Mouse (Mus musculus) heart, embryonic 13.5 days (tissue): ENCODE measurements around the gene Fry. TPM values are rescaled to one million over a fixed set of nuclear protein-coding genes. Genes with fewer than 3 reads are reported as not detected.

Source experiments
- ATAC-seq: fragments of 200-750 bp; cut with Nextera tagmentation; 2 replicates; pipeline ENCODE4 v1.8.0; 2017; ENCODE audit warnings: moderate TSS enrichment; ENCODE audit not compliant: insufficient number of reproducible peaks, low FRiP score, low TSS enrichment; ENCODE audit errors: extremely low read depth
- H3K27ac ChIP-seq: fragments of 300-500 bp; sonication (generic); replicated peaks from 2 replicates; pipeline ENCODE4 v1.5.1; 2015; ENCODE audit warnings: moderate library complexity, mild to moderate bottlenecking, inconsistent platforms
- H3K27me3 ChIP-seq: fragments of 300-500 bp; sonication (generic); replicated peaks from 2 replicates; pipeline ENCODE4 v1.6.1; 2015; ENCODE audit warnings: mild to moderate bottlenecking, inconsistent platforms
- H3K36me3 ChIP-seq: fragments of 300-500 bp; sonication (generic); 2 replicates; pipeline ENCODE4 v1.6.1; 2015; ENCODE audit warnings: mild to moderate bottlenecking, inconsistent platforms
- H3K4me1 ChIP-seq: fragments of 300-500 bp; sonication (generic); 2 replicates; pipeline ENCODE4 v1.6.1; 2015; ENCODE audit warnings: inconsistent platforms
- H3K4me2 ChIP-seq: fragments of 300-500 bp; sonication (generic); 2 replicates; pipeline ENCODE4 v1.6.1; 2015; ENCODE audit warnings: inconsistent platforms, mild to moderate bottlenecking, moderate library complexity
- H3K4me3 ChIP-seq: fragments of 300-500 bp; sonication (generic); 2 replicates; pipeline ENCODE4 v1.5.1; 2015; ENCODE audit warnings: moderate library complexity, mild to moderate bottlenecking, inconsistent platforms
- H3K9ac ChIP-seq: fragments of 300-500 bp; sonication (generic); 2 replicates; pipeline ENCODE4 v1.6.1; 2015; ENCODE audit warnings: inconsistent platforms, mild to moderate bottlenecking, moderate library complexity
- H3K9me3 ChIP-seq: fragments of 300-500 bp; sonication (generic); 2 replicates; pipeline ENCODE4 v1.6.1; 2016; ENCODE audit warnings: inconsistent platforms
- WGBS: fragments of 180-500 bp; shearing (Covaris S2); methylation state at CpG from one replicate; pipeline ENCODE4 v1.1.7; 2015; ENCODE audit warnings: mixed read lengths; 5-methylcytosine and 5-hydroxymethylcytosine counted together
- polyA plus RNA-seq: library from polyadenylated mRNA; unstranded; fragments of >200 nt; fragmentation: Nextera tagmentation; extraction: Ambion mirVana; gene quantifications from 2 replicates; pipeline ENCODE4 v1.2.1, GENCODE M21; 2015

Fry gene
- polyA plus RNA-seq, 1 experiment from 2014 or later = 20.0 TPM

DNA sequence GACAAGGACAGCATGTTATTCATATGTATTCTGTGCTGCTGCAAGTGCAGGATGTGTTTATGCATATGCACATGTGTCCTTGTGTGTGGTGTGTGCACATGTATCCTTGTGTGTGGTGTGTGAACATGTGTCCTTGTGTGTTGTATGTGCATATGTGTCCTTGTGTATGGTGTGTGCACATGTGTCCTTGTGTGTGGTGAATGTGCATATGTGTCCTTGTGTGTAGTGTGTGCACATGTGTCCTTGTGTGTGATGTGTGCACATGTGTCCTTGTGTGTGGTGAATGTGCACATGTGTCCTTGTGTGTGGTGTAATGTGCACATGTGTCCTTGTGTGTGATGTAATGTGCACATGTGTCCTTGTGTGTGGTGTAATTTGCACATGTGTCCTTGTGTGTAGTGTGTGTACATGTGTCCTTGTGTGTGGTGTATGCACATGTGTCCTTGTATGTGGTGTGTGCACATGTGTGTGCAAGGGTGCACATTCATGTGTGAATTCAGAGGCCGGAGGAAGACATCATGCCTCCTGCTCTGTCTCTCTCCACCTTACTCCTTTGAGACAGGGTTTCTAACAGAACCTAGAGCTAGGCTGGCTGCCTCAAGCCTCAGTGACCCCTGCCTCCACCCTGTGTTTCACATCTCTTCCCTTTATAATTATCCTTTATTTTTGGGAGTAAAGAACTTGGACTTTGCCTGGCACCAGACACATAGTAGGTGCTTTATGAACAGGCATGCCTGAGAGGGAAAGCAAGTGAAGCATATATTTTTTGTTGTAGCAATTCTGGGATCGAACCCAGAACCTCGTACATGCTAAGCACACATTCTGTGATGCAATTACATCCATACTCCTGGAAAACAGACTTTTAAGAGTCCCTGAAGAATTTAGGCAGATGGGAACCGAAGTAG, 72.3 kb downstream of the Fry start:
- Histone ChIP-seq H3K4me2 (no peak overlapping the region), H3K9ac (no peak overlapping the region), H3K36me3 (0 out of 2 replicates have a peak, but pooled peaks cover 8% of the 10 kb centered on the region), H3K4me3 (no peak overlapping the region), H3K4me1 (0 out of 2 replicates have a peak, but pooled peaks cover 3% of the 10 kb centered on the region), H3K27me3 (no peaks in the 10 kb centered on the region), H3K27ac (no peak overlapping the region), H3K9me3 (peaks cover 13% of the 10 kb centered on the region)
- ATAC-seq = no peak
- 92% methylated on average over 4 of the region's 4 CpGs for WGBS

DNA sequence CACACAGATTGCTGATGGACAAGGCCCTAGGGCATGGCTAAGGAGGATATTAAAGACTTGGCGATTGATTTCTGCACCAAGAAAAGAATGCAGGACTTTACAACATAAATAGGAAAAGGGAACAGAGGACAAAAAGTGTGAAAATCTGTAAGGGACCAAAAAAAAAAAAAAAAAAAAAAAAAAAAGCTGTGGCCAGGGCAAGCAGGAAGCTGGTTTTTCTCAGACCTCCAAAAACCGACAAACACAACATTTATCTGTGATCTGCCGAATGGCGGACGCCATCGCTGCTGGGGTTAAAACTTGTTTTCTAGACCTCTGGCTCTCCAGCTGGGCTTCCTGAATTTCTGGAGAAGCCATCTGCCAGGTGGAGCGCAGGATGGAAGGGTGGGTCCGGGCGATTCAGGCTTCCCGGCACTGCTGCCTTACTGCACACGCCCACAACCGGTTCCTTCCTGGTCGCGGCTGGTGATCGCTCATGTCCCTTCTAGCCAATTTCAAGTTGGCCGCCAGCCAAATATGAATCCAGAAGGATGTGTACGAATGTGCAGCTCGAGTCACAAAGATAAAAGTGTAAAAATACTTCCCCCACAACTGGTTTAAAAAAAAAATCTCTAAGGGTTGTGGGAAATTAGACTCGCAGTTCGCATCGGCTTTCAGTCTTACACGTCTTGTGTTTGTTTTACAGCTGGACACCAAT, 77.2 kb downstream of the Fry start:
- peaks cover 6% of the 10 kb centered on the region for H3K9me3 ChIP-seq
- 0 out of 2 replicates have a peak, but pooled peaks cover 2% of the 10 kb centered on the region for H3K36me3 ChIP-seq
- H3K4me1 ChIP-seq = peaks cover 28% of the 10 kb centered on the region
- ATAC-seq = peak; percentile 53
- H3K27me3 ChIP-seq = no peaks in the 10 kb centered on the region
- peak overlapping the region; percentile 51 for H3K4me3 ChIP-seq
- peak overlapping the region; percentile 88 for H3K27ac ChIP-seq
- WGBS = 5% methylated on average over 22 of the region's 22 CpGs
- H3K4me2 ChIP-seq = peak overlapping the region; percentile 74
- peak overlapping the region; percentile 79 for H3K9ac ChIP-seq

GRCm38 (mm10) chr5:150196211-150196585, 77.8 kb downstream of the Fry start:
- Histone ChIP-seq H3K9ac (peak overlapping the region; percentile 79), H3K9me3 (peaks cover under 1% of the 10 kb centered on the region; the same call in 1 of the 2 replicates), H3K27me3 (no peaks in the 10 kb centered on the region)

DNA sequence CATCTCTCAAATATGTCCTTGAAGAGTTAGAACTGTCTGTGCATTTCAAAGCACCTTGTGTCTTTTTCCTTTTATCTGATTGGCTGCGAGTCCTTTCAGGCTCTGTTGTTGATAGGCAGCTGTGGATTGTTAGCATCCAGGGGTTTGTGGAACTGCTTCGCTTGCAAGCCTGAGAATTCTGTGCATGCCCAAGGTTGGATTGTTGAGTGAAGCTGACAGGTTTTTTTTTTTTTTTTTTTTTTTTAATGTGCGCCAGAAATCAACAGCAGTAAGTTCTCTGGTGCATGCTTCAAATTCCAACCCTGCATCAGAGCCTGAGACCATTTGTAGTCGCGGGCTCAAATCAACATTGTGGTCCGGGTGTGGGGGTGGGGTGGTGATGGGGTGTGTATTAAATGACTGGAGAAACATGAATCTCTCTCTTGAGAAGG, 78.5 kb downstream of the Fry start:
- Histone ChIP-seq H3K4me3 (peak overlapping the region; percentile 51), H3K4me2 (peak overlapping the region; percentile 74), H3K9me3 (no peaks in the 10 kb centered on the region), H3K27me3 (no peaks in the 10 kb centered on the region), H3K36me3 (no peaks in the 10 kb centered on the region), H3K4me1 (peaks cover 28% of the 10 kb centered on the region), H3K27ac (peak overlapping the region; percentile 88), H3K9ac (peak overlapping the region; percentile 79)
- 11% methylated on average over 6 of the region's 6 CpGs for WGBS
- no peak for ATAC-seq

More at GRCm38 (mm10) chr5:150196211-150196585, 77.8 kb downstream of the Fry start:
- 3% methylated on average over 6 of the region's 6 CpGs for WGBS
- ATAC-seq = peak; percentile 43; the same call in 1 of the 2 replicates
- Histone ChIP-seq H3K4me2 (peak overlapping the region; percentile 74), H3K4me3 (peak overlapping the region; percentile 51), H3K36me3 (no peaks in the 10 kb centered on the region), H3K27ac (peak overlapping the region; percentile 88), H3K4me1 (peaks cover 28% of the 10 kb centered on the region)

GRCm38 (mm10) chr5:150206749-150207148, 88.3 kb downstream of the Fry start:
- peaks cover 6% of the 10 kb centered on the region for H3K36me3 ChIP-seq
- no peaks in the 10 kb centered on the region for H3K27me3 ChIP-seq
- H3K9ac ChIP-seq = no peak overlapping the region
- ATAC-seq = no peak
- H3K4me1 ChIP-seq = peaks cover 9% of the 10 kb centered on the region; the same call in 1 of the 2 replicates
- no peak overlapping the region for H3K4me2 ChIP-seq
- peaks cover 5% of the 10 kb centered on the region; the same call in 1 of the 2 replicates for H3K9me3 ChIP-seq
- no peak overlapping the region for H3K27ac ChIP-seq
- no peak overlapping the region for H3K4me3 ChIP-seq
- WGBS = 84% methylated on average over 6 of the region's 6 CpGs

- peak overlapping the region; percentile 63 for H3K4me2 ChIP-seq
These were observed 89.2 kb downstream of the Fry start for GRCm38 (mm10) chr5:150207596-150207995.

DNA sequence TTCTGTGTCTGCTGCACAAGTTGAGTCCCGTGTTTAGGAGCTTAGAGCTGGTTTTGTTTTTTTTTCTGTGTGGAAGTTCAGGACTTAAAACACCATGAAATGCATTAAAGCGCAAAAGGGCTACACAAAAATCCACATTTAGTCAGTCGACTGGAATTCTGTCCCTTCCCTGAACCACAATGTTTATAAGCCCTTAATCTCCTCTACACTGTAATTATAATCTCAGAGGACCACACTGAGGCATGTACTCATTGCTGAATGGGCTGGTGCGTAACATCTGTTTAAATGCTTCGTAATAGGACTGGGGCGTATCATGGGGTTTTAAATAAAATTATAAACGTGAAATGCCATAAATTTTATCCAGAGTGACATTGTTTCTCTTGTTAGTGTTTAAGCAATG, 89.6 kb downstream of the Fry start:
- peaks cover 9% of the 10 kb centered on the region; the same call in 1 of the 2 replicates for H3K4me1 ChIP-seq
- peak overlapping the region; percentile 63 for H3K4me2 ChIP-seq
- H3K9me3 ChIP-seq = peaks cover 5% of the 10 kb centered on the region; the same call in 1 of the 2 replicates
- no peaks in the 10 kb centered on the region for H3K27me3 ChIP-seq
- H3K36me3 ChIP-seq = peaks cover 6% of the 10 kb centered on the region
- WGBS = 55% methylated on average over 7 of the region's 7 CpGs
- 0 out of 2 replicates have a peak overlapping the region, but pooled peaks have one; percentile 40 for H3K9ac ChIP-seq
- H3K4me3 ChIP-seq = peak overlapping the region; percentile 35
- ATAC-seq = no peak
- no peak overlapping the region for H3K27ac ChIP-seq

More at GRCm38 (mm10) chr5:150207596-150207995, 89.2 kb downstream of the Fry start:
- H3K9me3 ChIP-seq = peaks cover 5% of the 10 kb centered on the region; the same call in 1 of the 2 replicates
- 0 out of 2 replicates have a peak overlapping the region, but pooled peaks have one; percentile 40 for H3K9ac ChIP-seq
- peaks cover 6% of the 10 kb centered on the region for H3K36me3 ChIP-seq
- H3K4me3 ChIP-seq = peak overlapping the region; percentile 35
- no peaks in the 10 kb centered on the region for H3K27me3 ChIP-seq
- no peak for ATAC-seq
- 29% methylated on average over 18 of the region's 18 CpGs for WGBS
- H3K4me1 ChIP-seq = peaks cover 9% of the 10 kb centered on the region; the same call in 1 of the 2 replicates
- no peak overlapping the region for H3K27ac ChIP-seq

DNA sequence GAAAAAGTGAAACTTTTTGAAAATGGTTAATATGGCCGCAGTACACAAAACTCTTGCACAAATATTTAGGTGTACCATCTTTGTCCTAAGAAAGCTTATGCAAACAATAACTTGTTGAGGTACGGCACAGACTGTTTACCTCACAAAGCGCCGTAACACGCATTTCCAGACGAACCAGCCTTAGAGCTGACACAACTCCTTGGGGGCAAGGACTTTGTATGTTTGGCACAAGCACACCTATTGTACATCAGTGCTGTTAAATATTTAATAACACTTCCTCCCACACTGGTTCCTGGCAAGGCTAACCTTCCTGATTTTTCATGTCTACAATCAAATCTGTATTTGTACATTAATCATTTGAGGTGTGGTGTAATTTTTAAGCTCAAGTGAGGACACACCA, 95.6 kb downstream of the Fry start:
- no peak overlapping the region for H3K27ac ChIP-seq
- no peaks in the 10 kb centered on the region for H3K4me1 ChIP-seq
- H3K4me2 ChIP-seq = no peak overlapping the region
- 0 out of 2 replicates have a peak, but pooled peaks cover 3% of the 10 kb centered on the region for H3K36me3 ChIP-seq
- peaks cover 4% of the 10 kb centered on the region; the same call in 1 of the 2 replicates for H3K9me3 ChIP-seq
- no peaks in the 10 kb centered on the region for H3K27me3 ChIP-seq
- no peak for ATAC-seq
- WGBS = 81% methylated on average over 6 of the region's 6 CpGs
- H3K9ac ChIP-seq = no peak overlapping the region
- no peak overlapping the region for H3K4me3 ChIP-seq

DNA sequence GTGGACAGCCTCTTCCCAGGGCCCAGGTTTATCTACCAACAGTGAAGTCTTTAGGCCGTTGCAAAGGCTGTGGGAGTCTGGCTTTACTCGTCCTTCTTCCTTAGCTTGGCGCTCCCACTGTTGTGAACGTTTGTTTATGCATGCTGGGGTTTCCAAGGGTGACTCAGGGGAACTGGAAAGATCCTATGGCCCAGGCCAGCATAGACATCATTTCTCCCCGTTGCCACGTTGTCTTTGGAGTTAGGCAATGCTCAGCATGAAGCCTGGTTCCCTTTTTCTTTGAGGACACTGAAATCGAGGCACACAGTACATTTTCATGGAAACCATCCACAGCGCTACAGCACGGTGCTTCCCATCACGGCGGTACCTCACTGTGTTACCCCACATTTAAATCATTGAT, 97.6 kb downstream of the Fry start:
- H3K9ac ChIP-seq = no peak overlapping the region
- H3K4me3 ChIP-seq = no peak overlapping the region
- 0 out of 2 replicates have a peak, but pooled peaks cover 3% of the 10 kb centered on the region for H3K36me3 ChIP-seq
- H3K27ac ChIP-seq = no peak overlapping the region
- 0 out of 2 replicates have a peak, but pooled peaks cover 6% of the 10 kb centered on the region for H3K4me1 ChIP-seq
- ATAC-seq = no peak
- H3K9me3 ChIP-seq = peaks cover 4% of the 10 kb centered on the region; the same call in 1 of the 2 replicates
- no peak overlapping the region for H3K4me2 ChIP-seq
- WGBS = 57% methylated on average over 11 of the region's 11 CpGs
- no peaks in the 10 kb centered on the region for H3K27me3 ChIP-seq

- Histone ChIP-seq H3K36me3 (0 out of 2 replicates have a peak, but pooled peaks cover 3% of the 10 kb centered on the region), H3K9me3 (peaks cover 4% of the 10 kb centered on the region; the same call in 1 of the 2 replicates), H3K4me1 (0 out of 2 replicates have a peak, but pooled peaks cover 15% of the 10 kb centered on the region), H3K4me3 (no peak overlapping the region), H3K27ac (no peak overlapping the region), H3K27me3 (no peaks in the 10 kb centered on the region), H3K9ac (no peak overlapping the region), H3K4me2 (no peak overlapping the region)
- ATAC-seq = no peak
- 78% methylated on average over 8 of the region's 8 CpGs for WGBS
These were observed 101.0 kb downstream of the Fry start for GRCm38 (mm10) chr5:150219457-150219856.

GRCm38 (mm10) chr5:150220333-150220732, 101.9 kb downstream of the Fry start:
- H3K4me3 ChIP-seq = no peak overlapping the region
- H3K27me3 ChIP-seq = no peaks in the 10 kb centered on the region
- H3K27ac ChIP-seq = no peak overlapping the region
- no peak overlapping the region for H3K4me2 ChIP-seq
- 0 out of 2 replicates have a peak, but pooled peaks cover 15% of the 10 kb centered on the region for H3K4me1 ChIP-seq
- H3K9me3 ChIP-seq = peaks cover 4% of the 10 kb centered on the region; the same call in 1 of the 2 replicates
- no peak overlapping the region for H3K9ac ChIP-seq
- 35% methylated on average over 7 of the region's 7 CpGs for WGBS
- 0 out of 2 replicates have a peak, but pooled peaks cover 3% of the 10 kb centered on the region for H3K36me3 ChIP-seq
- ATAC-seq = no peak
